Mouse (Mus musculus) mouse embryonic stem cell (cell line): ENCODE measurements around the gene Rb1.

Experiments
- in situ Hi-C, 2 experiments: fragments of 300-500 bp; cut with MboI; formaldehyde crosslinking; loops; 1 replicate in 1 of 2; 3 replicates in 1 of 2; pipeline ENCODE4 v1.14.3; 2019 to 2020; ENCODE audit warnings: low sequenced_read_pairs in 2 of 2, low pct_unique_long_range_greater_than_20kb in 1 of 2, mixed read lengths in 1 of 2; ENCODE audit not compliant: unreplicated experiment in 1 of 2

The Rb1 gene

DNA sequence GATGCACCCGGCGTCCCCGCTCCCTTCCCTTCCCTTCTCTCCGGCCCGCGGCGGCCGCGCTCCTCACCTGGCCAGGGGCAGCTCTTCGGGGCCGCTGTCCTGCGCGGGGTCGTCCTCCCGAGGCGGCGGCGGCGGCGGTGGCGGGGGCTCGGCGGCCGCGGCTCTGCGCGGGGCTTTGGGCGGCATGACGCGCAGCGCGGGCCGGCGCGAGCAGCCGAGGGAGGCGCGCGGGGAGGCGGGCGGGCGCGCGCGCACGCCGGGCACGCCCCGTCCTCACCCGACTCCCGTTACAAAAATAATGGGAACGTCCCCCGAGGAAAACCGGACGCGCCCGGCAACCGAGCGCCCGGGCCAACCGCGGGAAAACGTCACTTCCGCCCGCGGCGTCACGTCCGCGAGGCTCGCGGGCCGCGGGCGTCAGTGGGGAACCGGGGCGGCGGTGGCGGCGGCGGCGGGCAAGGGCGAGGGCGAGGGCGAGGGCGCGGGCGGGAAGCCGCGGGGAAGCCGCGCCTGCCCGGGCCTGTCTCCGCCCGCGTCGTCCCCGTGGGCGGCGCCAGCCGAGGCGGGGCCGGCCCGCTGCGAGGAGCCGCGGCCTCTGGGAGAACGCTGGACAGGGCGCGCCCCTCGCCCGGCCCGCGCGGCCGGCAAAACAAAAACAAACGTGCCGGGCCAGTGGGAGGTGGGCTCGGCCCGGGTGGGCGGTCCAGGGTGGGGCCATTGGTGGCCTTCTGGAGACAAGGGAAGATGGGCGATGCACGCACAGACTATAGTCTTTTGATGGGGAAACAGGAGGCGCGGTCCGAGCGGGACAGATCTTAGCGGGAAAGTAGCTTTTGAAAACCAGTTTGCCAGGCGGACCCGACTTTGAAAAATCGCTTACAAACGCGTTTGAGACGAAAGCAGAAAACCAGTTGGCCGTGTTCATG is at the start of gene Rb1:
TSS of gene Rb1 (minus strand) at position 367 of the 926 bp plus-strand sequence.
- in situ Hi-C loops = no loop called here

DNA sequence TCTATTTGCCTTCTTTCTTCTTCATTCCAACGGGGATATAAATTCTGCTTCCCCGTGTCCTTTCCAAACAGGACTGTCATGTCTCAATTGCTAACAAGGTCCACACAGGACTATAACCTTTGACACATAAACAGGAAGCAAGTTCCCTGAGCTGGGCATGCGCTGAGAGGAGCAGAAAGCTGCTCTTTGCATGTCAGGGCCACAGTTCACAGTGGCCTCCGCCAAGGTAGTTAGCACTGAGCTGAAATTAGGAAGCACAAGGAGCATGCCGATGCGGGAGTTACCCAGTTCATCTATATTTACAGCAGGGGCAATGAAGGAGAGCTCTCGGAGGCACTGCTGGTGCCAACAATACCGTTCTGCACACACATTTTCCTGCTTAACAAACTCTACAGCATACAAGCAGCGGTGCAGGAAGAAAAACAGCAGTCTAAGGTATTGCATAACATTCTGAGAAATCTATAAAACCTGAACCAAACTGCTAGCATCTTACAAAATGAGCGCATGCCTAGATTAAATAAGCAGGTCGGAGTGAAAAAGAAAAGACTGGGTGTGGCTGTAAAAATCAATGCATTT is 48.8 kb upstream of the Rb1 start:
- in situ Hi-C loops = no loop called here

GRCm38 (mm10) chr14:73373606-73374005 is 48.0 kb upstream of the Rb1 start:
- in situ Hi-C loops = no loop called here

- in situ Hi-C loops = no loop called here
These were observed 47.4 kb upstream of the Rb1 start for GRCm38 (mm10) chr14:73372990-73373389.

- in situ Hi-C loops = no loop called here
These were observed 46.0 kb upstream of the Rb1 start for GRCm38 (mm10) chr14:73371577-73371976.

GRCm38 (mm10) chr14:73370695-73371372 is 45.2 kb upstream of the Rb1 start:
- in situ Hi-C loops = no loop called here

GRCm38 (mm10) chr14:73370078-73370670 is 44.6 kb upstream of the Rb1 start:
- in situ Hi-C loops = no loop called here

GRCm38 (mm10) chr14:73369634-73370033 is 44.0 kb upstream of the Rb1 start:
- in situ Hi-C loops = no loop called here

DNA sequence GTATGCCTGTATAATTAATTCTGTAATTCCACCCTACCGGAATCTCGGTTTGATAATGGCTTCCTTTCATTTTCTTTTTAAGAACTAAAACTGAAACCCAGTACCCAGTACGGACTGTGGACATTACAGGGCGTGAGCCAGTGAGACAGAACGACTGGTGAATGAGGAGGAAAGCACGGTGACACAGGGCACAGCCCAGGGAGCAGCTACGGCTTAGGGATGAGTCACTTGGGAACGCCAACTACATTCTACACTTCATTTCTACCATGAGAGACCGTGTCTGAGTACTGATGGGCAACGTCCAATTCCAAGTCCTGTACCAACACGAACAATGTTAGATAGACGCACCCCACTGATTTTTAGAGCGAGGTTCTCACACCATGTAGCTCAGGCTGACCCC is 43.3 kb upstream of the Rb1 start:
- in situ Hi-C loops = no loop called here

GRCm38 (mm10) chr14:73368221-73368620 is 42.6 kb upstream of the Rb1 start:
- in situ Hi-C loops = no loop called here

GRCm38 (mm10) chr14:73366278-73366677 is 40.7 kb upstream of the Rb1 start:
- in situ Hi-C loops = no loop called here

GRCm38 (mm10) chr14:73363782-73364181 is 38.2 kb upstream of the Rb1 start:
- in situ Hi-C loops = no loop called here

- in situ Hi-C loops = no loop called here
These were observed 29.1 kb upstream of the Rb1 start for GRCm38 (mm10) chr14:73354700-73355099.

DNA sequence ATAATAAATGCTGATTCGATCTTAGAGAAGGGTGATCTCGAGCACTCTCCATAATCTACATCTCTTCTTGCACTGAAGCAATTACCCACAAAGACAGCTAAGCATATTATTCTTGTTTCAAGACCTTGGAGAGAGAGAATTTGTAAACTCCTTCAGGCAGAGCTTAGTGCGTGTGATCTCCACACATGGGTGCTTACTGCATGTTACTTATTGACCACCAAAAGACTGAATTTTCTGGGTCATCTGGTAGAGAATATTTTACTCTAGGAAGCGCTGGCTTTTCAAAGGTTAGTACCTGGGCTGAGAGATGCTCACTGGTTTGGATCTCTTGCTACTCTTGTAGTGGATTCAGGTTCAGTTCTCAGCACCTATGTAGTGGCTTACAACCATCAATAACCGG is 25.5 kb upstream of the Rb1 start:
- in situ Hi-C loops = no loop called here

DNA sequence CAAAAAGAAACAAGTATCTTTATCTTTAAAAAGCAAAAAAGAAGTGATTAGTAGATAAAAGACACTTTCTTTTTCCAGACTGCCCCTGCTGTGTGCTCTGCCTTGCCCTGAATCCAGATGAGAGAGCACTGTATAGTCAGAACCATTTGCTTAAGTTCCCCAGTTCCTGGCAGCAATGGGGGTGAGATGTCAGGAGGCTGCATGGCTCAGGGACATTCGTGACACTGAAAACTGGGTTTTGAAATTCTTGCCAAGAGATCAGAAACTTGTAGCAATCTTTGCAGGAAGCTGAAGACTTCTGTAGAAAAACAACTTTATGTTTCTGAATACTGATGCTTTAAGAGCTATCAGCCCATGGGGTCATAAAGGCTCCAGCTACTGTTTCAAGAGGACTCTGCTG is 24.4 kb upstream of the Rb1 start:
- in situ Hi-C loops = no loop called here

DNA sequence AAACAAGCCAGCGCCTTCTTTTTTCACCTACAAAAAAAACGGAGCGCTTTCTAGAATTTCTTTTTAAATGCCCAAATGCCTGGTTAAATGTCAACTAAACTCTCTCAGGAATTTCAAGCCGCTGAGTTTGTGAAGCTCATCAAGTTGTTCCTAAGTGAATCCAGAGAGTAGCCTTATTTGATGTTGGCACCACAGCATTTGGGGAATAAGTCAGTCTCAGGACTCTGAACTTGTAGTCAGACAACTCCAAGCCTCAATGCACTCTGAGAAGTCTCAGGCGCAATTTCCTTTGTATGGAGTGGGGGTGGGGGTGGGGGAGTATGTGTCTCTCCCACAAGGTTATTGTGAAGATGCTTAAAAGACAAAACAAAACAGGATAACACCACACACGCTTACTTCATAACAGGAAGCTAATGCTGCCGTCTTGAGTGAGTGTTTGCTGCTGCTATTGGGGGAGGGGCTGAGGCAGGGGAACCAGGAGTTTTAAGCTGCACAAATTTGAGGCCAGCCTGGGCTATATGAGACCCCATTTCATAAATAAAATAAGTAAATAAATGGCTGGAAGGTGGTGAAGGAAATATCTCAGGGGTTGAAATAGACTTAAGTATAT is 23.5 kb upstream of the Rb1 start:
- in situ Hi-C loops = no loop called here

GRCm38 (mm10) chr14:73347302-73347701 is 21.7 kb upstream of the Rb1 start:
- in situ Hi-C loops = no loop called here

DNA sequence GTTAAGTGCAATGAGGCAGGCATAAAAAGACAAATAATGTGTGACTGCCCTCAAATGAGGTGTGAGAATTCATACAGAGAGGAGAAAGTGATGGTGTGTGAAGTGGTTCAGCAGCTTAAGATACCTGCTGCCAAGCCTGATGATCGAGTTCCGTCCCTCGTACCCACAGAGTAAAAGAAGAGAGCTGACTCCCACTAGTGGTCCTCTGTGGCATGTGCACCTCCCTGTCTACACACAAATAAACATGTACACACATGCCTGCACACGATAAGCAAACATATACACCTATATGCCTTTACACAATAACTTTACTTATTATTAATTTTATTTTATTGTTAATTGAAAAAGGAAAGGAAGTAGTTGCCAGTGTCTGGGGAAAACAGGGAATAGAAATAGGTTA is 20.0 kb upstream of the Rb1 start:
- in situ Hi-C loops = no loop called here
